Mouse (Mus musculus) MEL (cell line): ENCODE measurements around the gene Nrg4. TPM values are rescaled to one million over a fixed set of nuclear protein-coding genes. Genes with fewer than 3 reads are reported as not detected.

Source experiments
- DNase-seq: peaks from one replicate; pipeline ENCODE4 v3.0.0; 2011; ENCODE audit warnings: low read depth, low spot score
- H3K27ac ChIP-seq: 2 replicates; pipeline ENCODE4 v1.5.1; 2012; ENCODE audit warnings: low read depth, mild to moderate bottlenecking, control low read depth, low read length, moderate library complexity; ENCODE audit not compliant: control insufficient read depth
- H3K27me3 ChIP-seq, 2 experiments: fragments of 150-350 bp in 1 of 2; sonication (generic) in 1 of 2; 2 replicates each; pipeline ENCODE4 v1.6.1; 2012; ENCODE audit warnings: low read length in 2 of 2, mild to moderate bottlenecking in 2 of 2, improper control_type of control experiment in 1 of 2, moderate library complexity in 1 of 2; ENCODE audit not compliant: insufficient read depth in 2 of 2, control insufficient read depth in 1 of 2
- H3K36me3 ChIP-seq, 2 experiments: 2 replicates each; pipeline ENCODE4 v1.6.1; 2012 to 2014; ENCODE audit warnings: low read length in 2 of 2, improper control_type of control experiment in 1 of 2, inconsistent platforms in 1 of 2, mild to moderate bottlenecking in 1 of 2; ENCODE audit not compliant: insufficient read depth in 2 of 2, control insufficient read depth in 1 of 2
- H3K4me1 ChIP-seq, 2 experiments: fragments of 150-350 bp in 1 of 2; sonication (generic) in 1 of 2; 2 replicates each; pipeline ENCODE4 v1.6.1; 2012; ENCODE audit warnings: low read length in 2 of 2, improper control_type of control experiment in 1 of 2, mild to moderate bottlenecking in 1 of 2; ENCODE audit not compliant: insufficient read depth in 2 of 2, control insufficient read depth in 1 of 2
- H3K4me3 ChIP-seq, 2 experiments: fragments of 150-350 bp in 1 of 2; sonication (generic) in 1 of 2; 2 replicates each; pipeline ENCODE4 v1.5.1; 2012; ENCODE audit warnings: low read depth in 2 of 2, low read length in 2 of 2, mild to moderate bottlenecking in 2 of 2, moderate library complexity in 2 of 2, control low read depth in 1 of 2, improper control_type of control experiment in 1 of 2; ENCODE audit not compliant: control insufficient read depth in 1 of 2, insufficient read depth in 1 of 2
- H3K79me2 ChIP-seq: 2 replicates; pipeline ENCODE4 v1.6.1; 2012; ENCODE audit warnings: mild to moderate bottlenecking, low read length, moderate library complexity; ENCODE audit not compliant: control insufficient read depth, poor library complexity, insufficient read depth
- H3K9ac ChIP-seq: 2 replicates; pipeline ENCODE4 v1.6.1; 2012; ENCODE audit warnings: low read depth, mild to moderate bottlenecking, control low read depth, low read length, moderate library complexity; ENCODE audit not compliant: control insufficient read depth, poor library complexity, severe bottlenecking
- H3K9me3 ChIP-seq: fragments of 150-350 bp; sonication (generic); replicated peaks from 2 replicates; pipeline ENCODE4 v1.6.1; 2012; ENCODE audit warnings: mild to moderate bottlenecking, low read length, improper control_type of control experiment, moderate library complexity; ENCODE audit not compliant: insufficient read depth
- BHLHE40 ChIP-seq: IDR thresholded peaks from 2 replicates; pipeline ENCODE4 v1.6.1; 2012; ENCODE audit warnings: low read depth, mild to moderate bottlenecking, inconsistent platforms, low read length, improper control_type of control experiment, borderline replicate concordance
- CHD1 ChIP-seq: IDR thresholded peaks from 2 replicates; pipeline ENCODE4 v1.6.1; 2012; ENCODE audit warnings: low read depth, mild to moderate bottlenecking, inconsistent platforms, low read length, improper control_type of control experiment
- CTCF ChIP-seq, 3 experiments: IDR thresholded peaks in 2 of 3; conservative IDR thresholded peaks in 1 of 3; 2 replicates each; pipeline ENCODE4 v1.5.1; 2011 to 2012; ENCODE audit warnings: low read length in 3 of 3, low read depth in 2 of 3, mild to moderate bottlenecking in 2 of 3, improper control_type of control experiment in 1 of 3, inconsistent platforms in 1 of 3, mixed read lengths in 1 of 3, moderate library complexity in 1 of 3; ENCODE audit not compliant: control insufficient read depth in 1 of 3, insufficient read depth in 1 of 3, poor library complexity in 1 of 3, severe bottlenecking in 1 of 3
- E2F4 ChIP-seq: IDR thresholded peaks from 2 replicates; pipeline ENCODE4 v1.6.1; 2011; ENCODE audit warnings: low read depth, low read length, improper control_type of control experiment, borderline replicate concordance
- ELF1 ChIP-seq: IDR thresholded peaks from 2 replicates; pipeline ENCODE4 v1.6.1; 2014; ENCODE audit warnings: low read depth, mild to moderate bottlenecking, inconsistent platforms, low read length, improper control_type of control experiment, moderate library complexity
- ETS1 ChIP-seq: IDR thresholded peaks from 2 replicates; pipeline ENCODE4 v1.6.1; 2012; ENCODE audit warnings: low read depth, mild to moderate bottlenecking, inconsistent platforms, low read length, improper control_type of control experiment, moderate library complexity
- GATA1 ChIP-seq: IDR thresholded peaks from 2 replicates; pipeline ENCODE4 v1.6.1; 2011; ENCODE audit warnings: low read depth, low read length, improper control_type of control experiment
- MAFK ChIP-seq: IDR thresholded peaks from 2 replicates; pipeline ENCODE4 v1.6.1; 2011; ENCODE audit warnings: low read depth, mild to moderate bottlenecking, low read length, improper control_type of control experiment, borderline replicate concordance
- MXI1 ChIP-seq: IDR thresholded peaks from 2 replicates; pipeline ENCODE4 v1.6.1; 2011; ENCODE audit warnings: mild to moderate bottlenecking, low read depth, low read length, improper control_type of control experiment
- NRF1 ChIP-seq: IDR thresholded peaks from 2 replicates; pipeline ENCODE4 v1.6.1; 2014; ENCODE audit warnings: low read depth, mild to moderate bottlenecking, inconsistent platforms, low read length, improper control_type of control experiment, moderate library complexity; ENCODE audit not compliant: poor library complexity, insufficient read depth, severe bottlenecking
- POLR2AphosphoS2 ChIP-seq: IDR thresholded peaks from 2 replicates; pipeline ENCODE4 v1.6.1; 2011; ENCODE audit warnings: low read length, improper control_type of control experiment
- POLR2AphosphoS5 ChIP-seq: IDR thresholded peaks from 2 replicates; pipeline ENCODE4 v1.6.1; 2012; ENCODE audit warnings: low read depth, borderline replicate concordance, mild to moderate bottlenecking, inconsistent platforms, low read length, moderate library complexity, mixed read lengths
- TAL1 ChIP-seq: IDR thresholded peaks from 2 replicates; pipeline ENCODE4 v1.6.1; 2012; ENCODE audit warnings: mild to moderate bottlenecking, inconsistent platforms, low read length, moderate library complexity, mixed read lengths
- TCF12 ChIP-seq: IDR thresholded peaks from 2 replicates; pipeline ENCODE4 v1.6.1; 2014; ENCODE audit warnings: low read depth, mild to moderate bottlenecking, inconsistent platforms, low read length, improper control_type of control experiment, moderate library complexity
- USF2 ChIP-seq, 2 experiments: IDR thresholded peaks; 2 replicates each; pipeline ENCODE4 v1.6.1; 2011 to 2012; ENCODE audit warnings: improper control_type of control experiment in 2 of 2, low read length in 2 of 2, borderline replicate concordance in 1 of 2, inconsistent platforms in 1 of 2, low read depth in 1 of 2, mild to moderate bottlenecking in 1 of 2; ENCODE audit not compliant: insufficient read depth in 1 of 2
- ZC3H11A ChIP-seq: IDR thresholded peaks from 2 replicates; pipeline ENCODE4 v1.6.1; 2012; ENCODE audit warnings: low read depth, mild to moderate bottlenecking, inconsistent platforms, low read length, improper control_type of control experiment
- ZKSCAN1 ChIP-seq: IDR thresholded peaks from 2 replicates; pipeline ENCODE4 v1.6.1; 2012; ENCODE audit warnings: low read depth, mild to moderate bottlenecking, inconsistent platforms, low read length, improper control_type of control experiment, moderate library complexity
- polyA plus RNA-seq, 2 experiments: library from polyadenylated mRNA; stranded (reverse) in 1 of 2; unstranded in 1 of 2; fragments of >175 nt in 1 of 2; fragments of >200 nt in 1 of 2; gene quantifications; 2 replicates each; pipeline versions ENCODE4 v1.2.1 to v1.2.4; 2012; ENCODE audit warnings: low replicate concordance in 2 of 2, low read depth in 1 of 2; ENCODE audit not compliant: insufficient read length in 2 of 2, insufficient read depth in 1 of 2, missing spikeins in 1 of 2
- total RNA-seq: library from RNA; depleted of rRNA; stranded (reverse); fragments of 300-350 nt; gene quantifications from 2 replicates; pipeline ENCODE4 v1.2.3, GENCODE M21; 2012

Gene Nrg4
- total and polyA plus RNA-seq, 3 experiments: 0.08 to 0.67 TPM; not detected in 1

- Histone ChIP-seq H3K9me3 (no peaks in the 10 kb centered on the region), H3K4me3 (no peak overlapping the region), H3K79me2 (no peaks in the 10 kb centered on the region), H3K4me1 (peaks cover 3% of the 10 kb centered on the region in 2 experiments; a peak in 2 of 4 replicates), H3K27me3 (no peaks in the 10 kb centered on the region), H3K36me3 (peaks cover 5 to 25% of the 10 kb centered on the region in 2 experiments), H3K27ac (no peak overlapping the region), H3K9ac (no peak overlapping the region)
- DNase-seq: no peak
- TF ChIP-seq TAL1 (no peak), CTCF (IDR thresholded peaks at IDR 0.05 in 2 of 3, conservative IDR thresholded peaks at IDR 0.05 in 1 of 3; ENCODE audit: control insufficient read depth in 1 of 3, insufficient read depth in 1 of 3, low read depth in 2 of 3, low read length in 3 of 3, poor library complexity in 1 of 3, severe bottlenecking in 1 of 3) (no peak)
Observed at GRCm38 (mm10) chr9:55215648-55216047, 111.0 kb downstream of the Nrg4 start.

- H3K79me2 ChIP-seq: 0 out of 2 replicates have a peak, but pooled peaks cover 1% of the 10 kb centered on the region
- no peaks in the 10 kb centered on the region for H3K9me3 ChIP-seq
- DNase-seq: no peak
- H3K4me3 ChIP-seq: no peak overlapping the region
- peaks cover 11 to 25% of the 10 kb centered on the region in 2 experiments for H3K36me3 ChIP-seq
- TF ChIP-seq POLR2AphosphoS5 (no peak), CHD1 (no peak), CTCF (IDR thresholded peaks at IDR 0.05 in 2 of 3, conservative IDR thresholded peaks at IDR 0.05 in 1 of 3; ENCODE audit: control insufficient read depth in 1 of 3, insufficient read depth in 1 of 3, low read depth in 2 of 3, low read length in 3 of 3, poor library complexity in 1 of 3, severe bottlenecking in 1 of 3) (no peak), E2F4 (no peak), BHLHE40 (no peak), MAFK (no peak), ELF1 (no peak), ZC3H11A (no peak), GATA1 (no peak), USF2 (IDR thresholded peaks at IDR 0.05; ENCODE audit: borderline replicate concordance in 1 of 2, insufficient read depth in 1 of 2, low read depth in 1 of 2, low read length in 2 of 2) (no peak), NRF1 (no peak)
- peaks cover 4 to 7% of the 10 kb centered on the region in 2 experiments; a peak in 3 of 4 replicates for H3K4me1 ChIP-seq
- H3K27ac ChIP-seq: no peak overlapping the region
- no peak overlapping the region for H3K9ac ChIP-seq
- no peaks in the 10 kb centered on the region for H3K27me3 ChIP-seq
Observed at GRCm38 (mm10) chr9:55215056-55215455, 111.6 kb downstream of the Nrg4 start.

- H3K4me3 ChIP-seq: no peak overlapping the region
- H3K4me1 ChIP-seq: peaks cover 7 to 9% of the 10 kb centered on the region in 2 experiments
- H3K9me3 ChIP-seq: no peaks in the 10 kb centered on the region
- H3K79me2 ChIP-seq: peaks cover 12% of the 10 kb centered on the region
- no peak for DNase-seq
- no peak overlapping the region for H3K27ac ChIP-seq
- TF ChIP-seq ZC3H11A: no peak
- TF ChIP-seq ZKSCAN1: no peak
- TF ChIP-seq MXI1: no peak
- TF ChIP-seq BHLHE40: no peak
- no peak for TF ChIP-seq ETS1
- TF ChIP-seq POLR2AphosphoS2: no peak
- no peak for TF ChIP-seq TCF12
- TF ChIP-seq E2F4: no peak
- TF ChIP-seq, all 39 proteins: peak for 0
- H3K27me3 ChIP-seq: no peaks in the 10 kb centered on the region
- no peak overlapping the region for H3K9ac ChIP-seq
- H3K36me3 ChIP-seq: peaks cover 17 to 25% of the 10 kb centered on the region in 2 experiments
Observed at GRCm38 (mm10) chr9:55213396-55213795, 113.2 kb downstream of the Nrg4 start.
